Mouse (Mus musculus): ENCODE data around the gene Foxa3. TPM values are rescaled to one million over a fixed set of nuclear protein-coding genes. Genes with fewer than 3 reads are reported as not detected.

Foxa3 gene
- polyA plus RNA-seq, 1 experiment from 2014 or later, result 26.6 TPM

DNA sequence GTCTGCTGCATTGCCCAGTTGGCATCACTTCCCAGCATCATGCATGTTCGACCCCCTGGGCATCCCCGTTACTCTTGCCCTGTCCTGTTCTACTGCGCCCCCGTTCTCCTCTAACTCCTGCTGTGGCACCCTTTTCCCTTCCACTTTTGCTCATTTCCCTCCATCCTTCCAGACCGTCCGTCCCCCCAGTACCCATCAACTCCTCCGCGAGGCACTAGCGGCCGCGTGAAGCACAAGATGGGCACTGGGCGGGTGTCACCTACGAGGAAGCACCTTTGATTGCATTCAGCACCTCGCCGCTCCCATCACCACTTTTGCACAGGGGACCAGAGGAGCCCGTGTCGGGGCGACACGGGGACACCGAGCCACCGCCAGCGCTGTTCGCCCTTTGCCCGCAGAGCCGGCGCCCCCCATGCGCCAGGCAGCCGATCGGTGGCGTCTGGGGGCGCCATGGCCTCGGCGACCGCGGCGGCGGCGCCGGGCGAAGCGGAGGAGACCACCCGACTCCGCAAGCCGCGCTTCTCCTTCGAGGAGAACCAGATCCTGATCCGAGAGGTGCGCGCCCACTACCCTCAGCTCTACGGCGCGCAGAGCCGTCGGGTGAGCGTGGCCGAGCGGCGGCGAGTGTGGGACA, 31.6 kb downstream of the Foxa3 start:
- Histone ChIP-seq H3K9me3 (replicated peaks) (no peaks in the 10 kb centered on the region), H3K27ac (no peak overlapping the region), H3K36me3 (peaks cover 5% of the 10 kb centered on the region; the same call in 1 of the 2 replicates), H3K4me2 (peak overlapping the region; percentile 78), H3K27me3 (replicated peaks) (peaks cover 76% of the 10 kb centered on the region), H3K4me1 (peaks cover 23% of the 10 kb centered on the region), H3K4me3 (peak overlapping the region; percentile 52), H3K9ac (0 out of 2 replicates have a peak overlapping the region, but pooled peaks have one; percentile 28)
- 2% methylated on average over 59 of the region's 59 CpGs for WGBS (ENCODE audit: insufficient replicate concordance)
- no peak for ATAC-seq

DNA sequence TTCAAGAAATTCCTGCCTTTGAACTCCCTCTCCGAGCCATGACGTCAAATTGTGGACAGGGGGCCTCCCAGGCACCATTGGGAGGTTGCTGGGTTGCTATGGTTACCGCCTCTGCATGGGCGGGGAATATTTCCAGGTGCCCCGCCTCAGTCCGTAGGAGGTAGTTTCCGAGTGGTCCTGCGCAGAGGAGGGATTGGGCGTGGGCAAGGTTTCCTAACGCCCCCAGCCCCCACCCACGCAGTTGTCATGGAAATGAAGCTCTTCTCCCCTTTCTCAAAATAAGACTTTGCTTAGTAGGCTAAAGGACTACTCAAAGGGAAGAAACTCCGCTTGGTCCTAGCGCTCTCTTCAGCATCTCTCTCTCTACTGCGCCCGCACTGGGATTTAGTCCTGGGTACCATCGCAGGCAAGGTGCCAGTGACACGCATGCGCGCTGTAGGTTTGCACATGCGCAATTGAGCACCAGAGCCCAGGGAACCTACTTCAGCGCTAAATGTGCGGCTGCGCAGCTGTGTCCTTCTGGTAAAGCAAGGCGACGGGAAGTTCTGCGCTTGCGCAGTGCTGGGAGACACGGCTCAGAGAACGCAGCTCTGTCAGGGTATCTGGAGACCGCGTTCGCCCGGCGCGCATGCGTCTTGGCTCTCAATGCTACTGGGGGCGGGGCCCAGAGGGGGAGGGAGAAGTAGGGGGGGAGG, 32.6 kb downstream of the Foxa3 start, which contains the start of gene Mypop:
Mypop (plus strand) TSS at position 645 of the 695 bp plus-strand sequence.
- Histone ChIP-seq H3K27ac (no peak within 1 kb of the TSS), H3K4me1 (peaks cover 23% of the 10 kb centered on the region), H3K4me3 (peak within 1 kb of the TSS; percentile 52), H3K9ac (peak within 1 kb of the TSS; percentile 28; the same call in 1 of the 2 replicates), H3K4me2 (peak within 1 kb of the TSS; percentile 78), H3K27me3 (replicated peaks) (peaks cover 76% of the 10 kb centered on the region), H3K9me3 (replicated peaks) (no peaks in the 10 kb centered on the region), H3K36me3 (no peaks in the 10 kb centered on the region; the same call in 1 of the 2 replicates)
- peak; percentile 89 for ATAC-seq
- under 1% methylated on average over 37 of the region's 37 CpGs for WGBS (ENCODE audit: insufficient replicate concordance)

DNA sequence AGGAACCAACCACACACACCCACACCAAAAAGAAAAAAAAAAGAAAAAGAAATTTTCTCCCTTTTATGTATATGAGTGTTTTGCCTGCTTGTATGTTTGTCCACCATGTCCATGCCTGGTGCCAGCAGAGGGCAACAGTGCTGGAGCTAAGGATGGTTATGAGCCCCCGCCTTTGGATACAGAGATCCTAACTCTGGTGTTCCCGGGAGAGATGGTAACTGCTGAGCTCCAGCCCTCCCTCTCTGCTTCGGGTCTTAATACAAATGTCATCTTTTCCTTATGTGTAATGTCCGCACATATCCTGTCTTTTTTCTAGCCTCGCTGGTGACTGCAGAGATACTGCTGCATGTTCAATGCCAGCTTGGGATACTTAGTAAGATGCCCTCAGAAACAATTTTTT, 33.3 kb downstream of the Foxa3 start:
- Histone ChIP-seq H3K4me3 (peak overlapping the region; percentile 52; the same call in 1 of the 2 replicates), H3K4me1 (peaks cover 23% of the 10 kb centered on the region), H3K27ac (no peak overlapping the region), H3K27me3 (replicated peaks) (peaks cover 76% of the 10 kb centered on the region), H3K4me2 (peak overlapping the region; percentile 78), H3K9ac (no peak overlapping the region), H3K9me3 (replicated peaks) (no peaks in the 10 kb centered on the region), H3K36me3 (no peaks in the 10 kb centered on the region; the same call in 1 of the 2 replicates)
- no peak for ATAC-seq
- WGBS (ENCODE audit: insufficient replicate concordance), result 15% methylated on average over 5 of the region's 5 CpGs

DNA sequence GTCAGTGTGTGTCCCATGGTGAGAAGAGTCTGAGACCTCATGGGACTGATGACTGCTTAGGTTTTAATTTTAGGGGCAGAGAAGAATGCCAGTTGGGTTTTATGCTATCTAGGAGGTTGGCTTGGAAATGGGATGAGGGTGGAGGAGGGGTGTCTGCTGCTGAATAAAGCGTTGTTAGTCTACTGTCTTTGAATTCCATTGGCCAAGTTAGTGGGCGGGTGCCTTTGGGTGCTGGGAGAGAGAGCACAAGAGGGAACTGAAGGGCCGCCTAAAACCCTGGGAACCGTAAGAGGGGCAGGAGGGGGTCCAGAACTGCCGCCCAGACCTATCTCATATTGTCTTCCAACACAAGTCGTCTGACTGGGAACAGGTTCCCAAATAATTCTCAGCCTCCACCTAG, 34.6 kb downstream of the Foxa3 start:
- Histone ChIP-seq H3K27ac (no peak overlapping the region), H3K9me3 (replicated peaks) (no peaks in the 10 kb centered on the region), H3K27me3 (replicated peaks) (peaks cover 69% of the 10 kb centered on the region), H3K36me3 (no peaks in the 10 kb centered on the region), H3K4me2 (no peak overlapping the region), H3K4me1 (peaks cover 23% of the 10 kb centered on the region), H3K9ac (no peak overlapping the region), H3K4me3 (no peak overlapping the region)
- WGBS (ENCODE audit: insufficient replicate concordance), result 44% methylated on average over 6 of the region's 6 CpGs
- ATAC-seq, result no peak

DNA sequence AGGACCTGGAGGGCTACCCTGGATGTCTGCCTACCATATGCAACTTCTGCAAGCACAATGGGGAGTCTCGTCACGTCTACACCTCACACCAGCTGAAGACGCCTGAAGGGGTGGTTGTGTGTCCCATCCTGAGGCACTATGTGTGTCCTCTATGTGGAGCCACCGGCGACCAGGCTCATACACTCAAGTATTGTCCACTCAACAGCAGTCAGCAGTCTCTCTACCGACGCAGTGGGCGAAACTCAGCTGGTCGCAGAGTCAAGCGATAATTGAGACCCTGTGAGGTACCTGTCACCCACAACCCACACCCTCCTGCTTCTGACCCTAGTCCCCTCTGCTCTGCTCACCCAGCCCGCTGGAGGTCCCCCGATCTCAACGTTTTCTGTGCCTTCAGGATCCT, 35.6 kb downstream of the Foxa3 start:
- H3K4me1 ChIP-seq, result peaks cover 23% of the 10 kb centered on the region
- H3K27ac ChIP-seq, result no peak overlapping the region
- ATAC-seq, result no peak
- H3K27me3 ChIP-seq (replicated peaks), result peaks cover 58% of the 10 kb centered on the region
- 52% methylated on average over 13 of the region's 13 CpGs for WGBS (ENCODE audit: insufficient replicate concordance)
- H3K4me3 ChIP-seq, result no peak overlapping the region
- no peaks in the 10 kb centered on the region for H3K36me3 ChIP-seq
- H3K9ac ChIP-seq, result no peak overlapping the region
- H3K4me2 ChIP-seq, result no peak overlapping the region
- H3K9me3 ChIP-seq (replicated peaks), result no peaks in the 10 kb centered on the region

DNA sequence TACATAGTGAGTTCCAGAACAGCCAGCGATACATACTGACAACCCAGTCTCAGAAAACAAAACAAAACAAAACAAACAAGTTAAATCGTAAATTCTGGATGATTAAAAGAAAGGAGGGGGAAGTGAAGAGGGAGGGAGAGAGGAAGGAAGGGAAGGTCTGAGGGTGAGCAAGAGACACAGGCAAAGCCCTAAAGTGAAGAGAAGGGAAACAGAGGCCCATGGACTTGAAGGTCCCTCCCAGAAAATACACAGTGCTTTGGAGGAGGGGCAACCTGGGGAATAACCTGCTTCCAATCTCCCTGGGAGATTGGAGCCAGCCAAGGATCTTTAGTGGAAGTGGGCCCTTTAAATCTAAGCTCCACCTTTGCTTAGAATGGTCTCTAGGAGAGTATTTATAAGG, 36.2 kb downstream of the Foxa3 start, which contains the start of gene Nanos2:
Nanos2 (plus strand) TSS at position 301 of the 400 bp plus-strand sequence.
- no peaks in the 10 kb centered on the region for H3K9me3 ChIP-seq (replicated peaks)
- H3K27ac ChIP-seq, result no peak within 1 kb of the TSS
- H3K9ac ChIP-seq, result no peak within 1 kb of the TSS
- WGBS (ENCODE audit: insufficient replicate concordance), result 53% methylated on average over 2 of the region's 2 CpGs
- H3K4me3 ChIP-seq, result no peak within 1 kb of the TSS
- H3K4me2 ChIP-seq, result no peak within 1 kb of the TSS
- H3K27me3 ChIP-seq (replicated peaks), result peaks cover 52% of the 10 kb centered on the region
- H3K4me1 ChIP-seq, result peaks cover 19% of the 10 kb centered on the region
- no peaks in the 10 kb centered on the region for H3K36me3 ChIP-seq
- no peak for ATAC-seq

DNA sequence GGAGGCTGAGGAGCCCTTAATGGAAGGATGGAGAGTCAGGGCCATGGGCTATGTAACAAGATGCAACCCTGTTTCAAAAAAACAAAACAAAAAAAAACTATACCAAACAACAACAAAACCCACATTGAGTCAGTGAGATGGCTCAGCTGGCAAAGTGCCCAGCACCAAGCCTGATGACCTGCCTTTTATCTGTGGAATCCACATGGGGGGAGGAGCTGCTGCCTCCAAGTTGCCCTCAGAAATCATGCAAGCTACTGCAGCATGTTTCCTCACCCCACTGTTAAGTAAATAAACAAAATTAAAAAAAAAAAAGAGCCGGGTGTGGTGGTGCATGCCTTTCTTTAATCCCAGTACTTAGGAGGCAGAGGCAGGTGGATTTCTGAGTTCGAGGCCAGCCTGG, 36.8 kb downstream of the Foxa3 start:
- H3K4me3 ChIP-seq, result no peak overlapping the region
- peaks cover 13% of the 10 kb centered on the region for H3K4me1 ChIP-seq
- no peak overlapping the region for H3K4me2 ChIP-seq
- 50% methylated on average over 2 of the region's 2 CpGs for WGBS (ENCODE audit: insufficient replicate concordance)
- H3K9me3 ChIP-seq (replicated peaks), result no peaks in the 10 kb centered on the region
- no peak overlapping the region for H3K9ac ChIP-seq
- H3K27ac ChIP-seq, result no peak overlapping the region
- no peaks in the 10 kb centered on the region for H3K36me3 ChIP-seq
- ATAC-seq, result no peak
- H3K27me3 ChIP-seq (replicated peaks), result peaks cover 46% of the 10 kb centered on the region

DNA sequence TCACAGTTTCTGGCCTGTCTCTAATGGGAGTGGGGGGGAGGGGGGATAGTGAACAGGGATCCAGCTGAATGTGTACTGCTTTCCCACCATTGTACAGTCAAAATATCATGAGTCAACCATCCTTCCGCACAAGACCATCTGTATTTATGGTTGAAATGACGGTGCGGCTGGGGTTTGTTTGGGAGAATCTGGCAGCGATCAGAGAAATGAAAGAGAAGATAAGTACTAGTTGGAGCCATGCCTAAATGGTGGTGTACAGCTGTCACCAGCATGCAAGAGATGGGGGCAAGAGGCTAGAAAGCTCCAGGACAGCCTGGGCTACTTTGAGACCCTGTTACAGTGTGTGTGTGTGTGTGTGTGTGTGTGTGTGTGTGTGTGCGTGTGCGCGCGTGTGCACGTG, 45.0 kb downstream of the Foxa3 start:
- WGBS (ENCODE audit: insufficient replicate concordance), result 79% methylated on average over 9 of the region's 9 CpGs

DNA sequence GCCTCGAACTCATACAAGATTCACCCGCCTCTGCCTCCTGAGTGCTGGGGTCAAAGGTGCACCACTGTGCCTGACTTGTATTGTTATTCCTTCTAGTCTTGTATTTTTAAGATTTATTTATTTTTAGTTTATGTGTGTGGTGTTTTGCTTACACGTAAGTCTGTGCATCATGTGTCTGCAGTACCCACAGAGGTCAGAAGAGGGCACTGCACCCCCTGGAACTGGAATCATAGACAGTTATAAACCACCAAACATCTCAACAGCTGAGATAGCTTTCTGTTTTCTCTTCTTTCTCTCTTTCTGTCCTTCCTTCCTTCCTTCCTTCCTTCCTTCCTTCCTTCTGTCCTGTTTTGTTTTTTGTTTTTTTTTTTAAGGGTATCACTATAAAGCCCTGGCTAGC, 52.4 kb downstream of the Foxa3 start:
- Histone ChIP-seq H3K36me3 (no peaks in the 10 kb centered on the region), H3K27ac (no peak overlapping the region), H3K4me1 (no peaks in the 10 kb centered on the region), H3K4me2 (no peak overlapping the region), H3K9ac (no peak overlapping the region), H3K4me3 (no peak overlapping the region), H3K27me3 (replicated peaks) (peaks cover 19% of the 10 kb centered on the region), H3K9me3 (replicated peaks) (0 out of 2 replicates have a peak, but pooled peaks cover 5% of the 10 kb centered on the region)
- 81% methylated on average over 3 of the region's 3 CpGs for WGBS (ENCODE audit: insufficient replicate concordance)
- no peak for ATAC-seq

More for the DNA sequence above, 45.0 kb downstream of the Foxa3 start:
- Histone ChIP-seq H3K27me3 (replicated peaks) (no peaks in the 10 kb centered on the region; the same call in 1 of the 2 replicates), H3K9me3 (replicated peaks) (no peaks in the 10 kb centered on the region), H3K4me1 (no peaks in the 10 kb centered on the region), H3K4me2 (no peak overlapping the region), H3K4me3 (no peak overlapping the region), H3K36me3 (no peaks in the 10 kb centered on the region), H3K27ac (no peak overlapping the region), H3K9ac (no peak overlapping the region)
- ATAC-seq, result no peak

DNA sequence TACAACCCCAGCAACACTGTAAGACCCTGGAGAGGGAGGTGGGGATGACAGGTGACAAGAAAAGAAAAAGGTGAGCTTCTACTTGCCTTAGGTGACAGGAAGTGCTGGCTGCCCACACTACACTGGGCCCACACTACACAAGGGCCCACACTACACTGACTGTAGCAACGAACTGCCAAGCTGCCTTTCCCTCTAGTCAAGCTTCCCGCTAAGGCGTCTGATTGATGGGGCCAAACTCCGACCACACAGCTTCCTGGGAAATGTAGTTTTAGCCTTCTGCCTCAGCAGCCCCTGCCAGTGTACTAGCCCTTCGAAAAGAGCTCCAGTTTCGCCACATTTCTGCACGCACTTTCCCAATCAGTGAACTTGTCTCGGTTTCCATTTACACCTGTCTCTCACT, 55.7 kb downstream of the Foxa3 start:
- H3K27me3 ChIP-seq (replicated peaks), result peaks cover 51% of the 10 kb centered on the region
- H3K4me2 ChIP-seq, result no peak overlapping the region
- H3K36me3 ChIP-seq, result no peaks in the 10 kb centered on the region
- H3K4me3 ChIP-seq, result no peak overlapping the region
- no peak for ATAC-seq
- WGBS (ENCODE audit: insufficient replicate concordance), result 9% methylated on average over 8 of the region's 8 CpGs
- no peak overlapping the region for H3K27ac ChIP-seq
- H3K9me3 ChIP-seq (replicated peaks), result 0 out of 2 replicates have a peak, but pooled peaks cover 5% of the 10 kb centered on the region
- H3K9ac ChIP-seq, result no peak overlapping the region
- H3K4me1 ChIP-seq, result peaks cover 13% of the 10 kb centered on the region

DNA sequence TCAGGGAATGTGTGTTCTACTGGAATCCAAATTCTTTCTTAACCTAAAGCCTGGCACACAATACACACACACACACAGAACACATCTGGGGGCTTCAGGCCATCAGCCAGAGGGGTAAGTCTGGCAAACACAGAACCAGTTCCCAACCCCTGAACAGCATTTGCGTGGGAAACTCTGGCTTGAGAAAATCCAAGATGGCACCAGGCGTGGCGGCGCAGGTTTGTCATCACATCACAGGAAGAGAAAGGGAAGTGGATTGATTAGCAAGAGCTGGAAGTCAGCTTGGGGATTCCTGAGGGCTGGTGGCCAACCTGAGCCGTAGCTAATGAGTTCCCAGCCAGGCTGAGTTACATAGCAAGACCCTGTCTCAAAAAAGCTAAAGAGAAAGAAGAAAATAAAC, 58.0 kb downstream of the Foxa3 start:
- no peaks in the 10 kb centered on the region for H3K9me3 ChIP-seq (replicated peaks)
- H3K4me2 ChIP-seq, result no peak overlapping the region
- H3K36me3 ChIP-seq, result no peaks in the 10 kb centered on the region
- peaks cover 71% of the 10 kb centered on the region for H3K27me3 ChIP-seq (replicated peaks)
- H3K4me1 ChIP-seq, result peaks cover 14% of the 10 kb centered on the region
- WGBS (ENCODE audit: insufficient replicate concordance), result 67% methylated on average over 5 of the region's 5 CpGs
- no peak overlapping the region for H3K27ac ChIP-seq
- H3K9ac ChIP-seq, result no peak overlapping the region
- H3K4me3 ChIP-seq, result no peak overlapping the region
- ATAC-seq, result no peak

DNA sequence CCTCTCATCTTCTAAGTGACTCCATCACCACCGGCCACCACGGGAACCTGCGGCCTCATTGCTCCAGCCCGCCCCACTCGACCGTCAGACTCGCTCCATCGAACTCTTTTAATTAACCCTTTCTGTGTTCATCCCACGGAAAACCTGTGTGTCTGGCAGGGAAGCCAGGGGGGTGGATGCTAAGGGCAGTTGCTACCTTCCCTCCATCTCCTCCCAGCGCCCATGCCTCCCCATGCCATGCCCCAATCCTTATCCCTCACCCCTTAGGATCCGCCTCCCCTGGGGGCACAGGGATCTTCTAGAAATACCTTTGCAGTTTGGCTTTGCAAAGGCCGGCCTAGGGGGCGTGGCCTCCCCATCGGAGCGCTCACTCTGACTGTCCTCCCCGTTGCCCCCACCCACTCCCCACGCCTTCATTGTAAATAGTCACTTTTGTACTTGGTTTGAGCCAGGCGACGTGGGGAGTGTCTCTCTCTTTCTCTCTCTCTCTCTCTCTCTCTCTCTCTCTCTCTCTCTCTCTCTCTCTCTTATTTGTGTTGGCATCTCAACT, 60.0 kb downstream of the Foxa3 start:
- ATAC-seq, result no peak
- peaks cover 17% of the 10 kb centered on the region for H3K4me1 ChIP-seq
- H3K27ac ChIP-seq, result no peak overlapping the region
- peaks cover 90% of the 10 kb centered on the region for H3K27me3 ChIP-seq (replicated peaks)
- H3K36me3 ChIP-seq, result no peaks in the 10 kb centered on the region
- H3K4me2 ChIP-seq, result no peak overlapping the region; the same call in 1 of the 2 replicates
- H3K9me3 ChIP-seq (replicated peaks), result no peaks in the 10 kb centered on the region
- WGBS (ENCODE audit: insufficient replicate concordance), result under 1% methylated on average over 19 of the region's 19 CpGs
- H3K9ac ChIP-seq, result no peak overlapping the region
- no peak overlapping the region for H3K4me3 ChIP-seq
